ENCODE assay signal across 21 mouse cellular contexts in genomic region chr16:35602529-35602928, GRCm38 (mm10).
A peak's percentile ranks its signal among the peaks of the same experiment; 100 is the strongest.
DNase-seq lines count a peak whose midpoint lies in the region; ATAC-seq lines count a peak whose summit lies in the region.
"Had no signal": no experiment of that assay in that cellular context is flagged by ENCODE, and none has a peak within 500 bp of the region (broad histone marks: within the 10 kb centered on the region; RNA-seq: fewer than 3 reads in every experiment).

No protein-coding gene starts in this region.

- H3K27ac ChIP-seq in hindbrain, embryonic 12.5 days: peak overlapping the region; percentile 40
- no peak overlapping the region for H3K27ac ChIP-seq in hindbrain, embryonic 11.5 days (ENCODE audit: low read depth, low read length)
- H3K27ac ChIP-seq: embryonic facial prominence, embryonic 15.5 days; intestine, embryonic 15.5 days; limb, embryonic 12.5 days; liver, embryonic 12.5 days; neural tube, embryonic 13.5 days had no signal

- H3K4me1 ChIP-seq in hindbrain, embryonic 12.5 days: peaks cover 63% of the 10 kb centered on the region
- 0 out of 2 replicates have a peak, but pooled peaks cover 2% of the 10 kb centered on the region for H3K4me1 ChIP-seq in hindbrain, embryonic 11.5 days (replicated peaks; ENCODE audit: control insufficient read depth, insufficient read depth, low read length)
- H3K4me1 ChIP-seq: liver, embryonic 12.5 days had no signal

- no peaks in the 10 kb centered on the region for H3K27me3 ChIP-seq in hindbrain, embryonic 12.5 days
- no peaks in the 10 kb centered on the region for H3K27me3 ChIP-seq in hindbrain, embryonic 11.5 days (ENCODE audit: control insufficient read depth, insufficient read depth, low read length)
- H3K27me3 ChIP-seq: intestine, embryonic 15.5 days; neural tube, embryonic 13.5 days had no signal

- 67% methylated on average over 9 of the region's 9 CpGs for WGBS in hindbrain, embryonic 12.5 days
- WGBS in hindbrain, embryonic 11.5 days: 70% methylated on average over 9 of the region's 9 CpGs

- H3K4me3 ChIP-seq in hindbrain, embryonic 12.5 days: no peak overlapping the region
- H3K4me3 ChIP-seq in hindbrain, embryonic 11.5 days (ENCODE audit: low read depth, low read length): no peak overlapping the region
- H3K4me3 ChIP-seq: embryonic facial prominence, embryonic 15.5 days; intestine, embryonic 15.5 days; limb, embryonic 12.5 days; liver, embryonic 12.5 days; neural tube, embryonic 13.5 days had no signal

- no peaks in the 10 kb centered on the region for H3K9me3 ChIP-seq in hindbrain, embryonic 12.5 days (replicated peaks)
- H3K9me3 ChIP-seq in hindbrain, embryonic 11.5 days (ENCODE audit: control insufficient read depth, low read length): no peaks in the 10 kb centered on the region
- H3K9me3 ChIP-seq: embryonic facial prominence, embryonic 15.5 days; G1E; intestine, embryonic 15.5 days; limb, embryonic 12.5 days; liver, embryonic 12.5 days; neural tube, embryonic 13.5 days had no signal

- no peak overlapping the region for H3K4me2 ChIP-seq in hindbrain, embryonic 12.5 days (replicated peaks)
- no peak overlapping the region for H3K4me2 ChIP-seq in hindbrain, embryonic 11.5 days (replicated peaks; ENCODE audit: low read depth, low read length)
- H3K4me2 ChIP-seq: embryonic facial prominence, embryonic 15.5 days; intestine, embryonic 15.5 days; limb, embryonic 12.5 days; liver, embryonic 12.5 days; neural tube, embryonic 13.5 days had no signal

- H3K36me3 ChIP-seq in hindbrain, embryonic 12.5 days: no peaks in the 10 kb centered on the region
- no peaks in the 10 kb centered on the region for H3K36me3 ChIP-seq in hindbrain, embryonic 11.5 days (ENCODE audit: control insufficient read depth, insufficient read depth, low read length)
- H3K36me3 ChIP-seq: embryonic facial prominence, embryonic 15.5 days; G1E; intestine, embryonic 15.5 days; limb, embryonic 12.5 days; liver, embryonic 12.5 days; neural tube, embryonic 13.5 days had no signal

- H3K9ac ChIP-seq in hindbrain, embryonic 12.5 days: no peak overlapping the region
- no peak overlapping the region for H3K9ac ChIP-seq in hindbrain, embryonic 11.5 days (ENCODE audit: low read depth, low read length)
- H3K9ac ChIP-seq: embryonic facial prominence, embryonic 15.5 days; intestine, embryonic 15.5 days; limb, embryonic 12.5 days; liver, embryonic 12.5 days; neural tube, embryonic 13.5 days had no signal

- DNase-seq in hindbrain, embryonic 11.5 days (ENCODE audit: low spot score): no peak
- DNase-seq in right cerebral cortex, adult 18-20 months: peak; percentile 68
- no peak for DNase-seq in right cerebral cortex, postnatal 25 days
- peak; percentile 50 to 75 for DNase-seq in left cerebral cortex, adult 9 months (ENCODE audit: low spot score in 2 of 2)
- DNase-seq in right cerebral cortex, postnatal 36 days (ENCODE audit: low spot score in 2 of 2): peak; percentile 68 to 76
- DNase-seq: adrenal gland, postnatal 14 days; cerebellum, adult 11 months; cerebellum, postnatal 14 days; gastrocnemius, postnatal 36 days; kidney, postnatal 4 days; lung, adult 2 months; lung, postnatal 36 days; thymus, postnatal 25 days had no signal

- ATAC-seq in hindbrain, embryonic 12.5 days (ENCODE audit: low FRiP score): no peak
- no peak for ATAC-seq in hindbrain, embryonic 11.5 days (ENCODE audit: low FRiP score)
- ATAC-seq in CD4-positive, CD25-positive, alpha-beta regulatory T cell, adult 4 months: no peak
- ATAC-seq: intestine, embryonic 15.5 days; liver, embryonic 12.5 days had no signal

Comparison
In these comparisons a context has a peak if more than half of its experiments do, and no peak if none do; other contexts are left out.
1. DNase-seq: peak in right cerebral cortex, adult 18-20 months (single experiment), left cerebral cortex, adult 9 months (2 of 2) and right cerebral cortex, postnatal 36 days (2 of 2); none in hindbrain, embryonic 11.5 days (single experiment) and right cerebral cortex, postnatal 25 days (single experiment).